Mouse (Mus musculus): ENCODE data around the gene Galns.

Gene Galns

DNA sequence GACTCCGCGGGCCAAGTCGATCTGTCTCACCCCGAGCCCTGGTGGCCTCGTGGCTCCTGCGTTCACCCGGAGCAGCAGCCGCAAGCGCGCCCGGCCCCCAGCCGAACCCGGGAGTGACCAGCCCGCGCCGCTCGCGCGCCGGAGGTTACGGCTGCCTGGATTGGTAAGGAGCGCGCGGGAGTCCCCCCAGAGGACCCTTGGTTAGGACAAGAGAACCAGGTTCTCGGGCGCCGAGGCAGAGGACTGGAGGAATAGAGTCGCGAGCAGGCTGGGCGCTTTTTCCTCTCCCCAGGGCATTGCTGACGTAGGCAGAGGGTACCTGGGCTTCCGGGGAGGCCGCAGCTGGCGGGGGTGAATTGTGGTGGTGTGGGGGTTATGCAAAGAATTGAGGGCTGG lies 43.2 kb downstream of the Galns start:
- DNase-seq (ENCODE audit: low spot score), result no peak

- DNase-seq (ENCODE audit: low spot score), result peak; percentile 98
Observed at GRCm38 (mm10) chr8:122567361-122568108, 43.7 kb downstream of the Galns start, which contains the start of gene Cdt1. Gene Cdt1, plus strand, starts transcription at chr8:122568015.

- peak; percentile 79 for DNase-seq (ENCODE audit: low spot score)
Observed at GRCm38 (mm10) chr8:122566766-122567165, 44.5 kb downstream of the Galns start.

DNA sequence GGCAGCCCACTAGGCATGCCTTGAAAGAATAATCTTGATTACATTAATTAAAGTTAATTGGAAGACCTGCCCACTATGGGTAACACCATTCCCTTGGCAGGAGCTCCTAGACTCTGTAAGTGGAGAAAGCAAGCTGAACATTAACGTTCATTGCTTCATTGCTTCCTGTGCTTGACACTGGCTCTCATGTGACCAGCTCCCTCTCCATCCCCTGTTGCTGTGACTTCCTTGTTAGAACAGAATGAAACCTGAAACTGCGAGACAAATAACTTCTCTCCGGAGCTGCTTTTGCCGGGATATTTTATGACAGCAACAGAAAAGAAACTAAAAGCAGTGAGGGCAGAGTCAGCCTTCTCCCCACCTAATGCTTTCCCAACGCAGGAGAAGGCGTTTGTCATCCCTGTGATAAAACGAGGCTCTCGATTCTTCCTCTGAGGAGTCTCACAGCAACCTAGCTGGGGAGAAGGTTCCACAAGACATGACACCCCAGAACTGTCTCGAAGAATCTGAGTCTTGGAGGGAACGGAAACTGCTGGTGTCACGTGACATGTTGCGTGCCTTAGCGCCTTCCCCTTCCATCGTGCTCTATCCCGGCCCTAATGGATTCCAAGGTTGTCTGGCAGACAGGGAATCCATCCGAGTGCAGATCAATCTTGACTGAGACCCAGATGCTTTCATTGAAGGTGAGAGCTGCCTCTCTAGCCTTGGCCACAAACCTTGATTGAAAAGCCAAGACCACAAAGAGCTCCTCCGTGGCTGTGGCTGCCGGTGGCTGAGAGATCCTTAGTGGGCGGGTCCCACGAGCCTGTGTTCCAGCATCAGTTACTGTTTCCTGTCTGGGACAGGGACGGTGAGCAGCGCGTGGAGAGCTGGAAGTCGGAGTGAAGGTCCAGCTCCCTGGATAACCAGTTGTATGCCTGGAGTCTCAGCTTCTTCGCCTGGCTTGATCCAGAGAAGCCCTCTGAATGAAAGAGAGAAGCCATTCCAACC lies 46.6 kb downstream of the Galns start:
- no peak for DNase-seq (ENCODE audit: low spot score)

- DNase-seq (ENCODE audit: low spot score), result no peak
Observed at GRCm38 (mm10) chr8:122561199-122561598, 50.1 kb downstream of the Galns start.

GRCm38 (mm10) chr8:122558671-122559349 lies 52.5 kb downstream of the Galns start:
- no peak for DNase-seq (ENCODE audit: low spot score)

DNA sequence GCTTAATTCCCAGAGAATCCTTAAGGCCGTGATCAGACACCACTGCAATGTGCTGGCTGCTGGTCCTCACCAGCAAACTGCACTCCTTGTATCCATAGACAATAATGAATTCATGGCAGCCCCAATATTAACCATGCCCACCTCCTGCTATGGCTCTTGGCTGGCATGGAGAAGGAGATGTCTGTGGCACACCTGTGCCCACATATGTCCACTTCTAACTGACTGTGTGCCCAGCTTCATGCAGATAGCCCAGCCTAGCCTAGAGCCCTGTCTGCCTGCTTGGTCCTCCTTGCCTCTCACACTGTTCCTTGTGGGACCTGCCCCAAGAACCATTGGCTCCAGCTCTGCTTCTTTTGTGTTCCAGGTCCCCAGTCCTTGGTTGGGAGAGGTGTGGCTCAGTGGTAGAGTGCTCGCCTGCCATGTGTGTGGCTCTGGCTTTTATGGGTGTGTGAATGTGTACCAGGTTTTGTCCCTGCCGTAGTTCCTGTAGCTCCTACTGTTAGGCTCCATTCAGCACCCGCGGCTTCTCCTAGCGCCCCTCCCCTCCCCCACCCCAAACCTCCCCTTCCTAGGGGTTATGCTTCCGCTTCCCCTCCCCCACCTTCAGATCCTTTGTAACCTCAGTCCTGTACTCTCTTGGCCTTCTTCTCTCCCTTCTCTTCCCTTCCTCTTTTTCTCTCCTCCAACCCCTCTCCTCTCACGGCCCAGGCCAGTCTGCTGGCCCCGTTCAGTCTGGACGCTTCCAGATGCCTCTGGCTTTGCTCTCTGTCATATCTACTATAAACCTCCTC lies 53.8 kb downstream of the Galns start:
- no peak for DNase-seq (ENCODE audit: low spot score)

DNA sequence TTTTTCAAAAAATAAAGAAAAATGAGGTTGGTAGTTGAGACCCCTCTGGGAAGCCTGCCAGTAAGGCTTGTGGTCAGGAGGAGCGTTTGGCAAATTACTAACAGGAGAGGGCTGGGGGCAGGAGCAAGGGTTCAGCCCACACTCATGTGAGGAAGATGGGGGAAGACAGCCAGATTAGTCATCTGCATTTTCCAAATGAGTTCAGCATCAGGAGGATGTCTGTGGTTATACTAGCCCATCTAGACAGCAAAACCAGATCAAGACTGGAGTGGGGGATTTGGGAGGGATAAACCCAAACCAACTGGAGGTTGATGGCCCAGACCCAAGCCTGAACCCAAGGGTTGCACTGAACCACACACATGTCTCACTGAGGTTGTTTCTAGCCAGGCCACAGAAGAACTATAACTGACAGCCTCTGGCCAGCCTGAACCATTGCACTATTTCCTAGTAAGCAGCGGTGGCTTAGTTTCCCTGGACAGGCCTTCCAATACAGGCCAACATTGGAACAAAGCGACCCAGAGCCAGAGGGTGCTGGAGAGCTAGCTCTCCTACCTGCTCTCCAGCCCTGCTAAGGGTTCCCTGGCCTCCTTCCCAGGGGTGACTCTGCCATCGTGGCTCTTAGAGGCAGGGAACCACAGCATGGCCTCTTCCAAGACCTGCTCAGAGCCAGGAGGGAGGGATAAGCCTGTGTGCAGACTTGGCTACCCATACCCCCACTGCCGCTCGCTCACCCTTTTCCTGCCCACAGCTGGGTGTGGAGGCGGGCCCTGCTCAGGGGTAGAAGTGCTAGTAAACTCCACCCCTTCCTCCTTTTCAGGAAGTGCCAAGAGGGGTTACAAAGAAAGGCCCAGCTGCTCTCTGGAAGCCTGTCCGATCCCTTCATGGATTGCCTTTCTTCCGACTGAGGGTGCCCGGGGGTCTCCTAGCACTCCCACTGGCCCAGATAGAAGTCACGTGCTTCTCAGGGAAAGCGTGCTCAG lies 54.9 kb downstream of the Galns start:
- DNase-seq (ENCODE audit: low spot score), result no peak

- no peak for DNase-seq (ENCODE audit: low spot score)
Observed at GRCm38 (mm10) chr8:122554786-122555185, 56.5 kb downstream of the Galns start.

DNA sequence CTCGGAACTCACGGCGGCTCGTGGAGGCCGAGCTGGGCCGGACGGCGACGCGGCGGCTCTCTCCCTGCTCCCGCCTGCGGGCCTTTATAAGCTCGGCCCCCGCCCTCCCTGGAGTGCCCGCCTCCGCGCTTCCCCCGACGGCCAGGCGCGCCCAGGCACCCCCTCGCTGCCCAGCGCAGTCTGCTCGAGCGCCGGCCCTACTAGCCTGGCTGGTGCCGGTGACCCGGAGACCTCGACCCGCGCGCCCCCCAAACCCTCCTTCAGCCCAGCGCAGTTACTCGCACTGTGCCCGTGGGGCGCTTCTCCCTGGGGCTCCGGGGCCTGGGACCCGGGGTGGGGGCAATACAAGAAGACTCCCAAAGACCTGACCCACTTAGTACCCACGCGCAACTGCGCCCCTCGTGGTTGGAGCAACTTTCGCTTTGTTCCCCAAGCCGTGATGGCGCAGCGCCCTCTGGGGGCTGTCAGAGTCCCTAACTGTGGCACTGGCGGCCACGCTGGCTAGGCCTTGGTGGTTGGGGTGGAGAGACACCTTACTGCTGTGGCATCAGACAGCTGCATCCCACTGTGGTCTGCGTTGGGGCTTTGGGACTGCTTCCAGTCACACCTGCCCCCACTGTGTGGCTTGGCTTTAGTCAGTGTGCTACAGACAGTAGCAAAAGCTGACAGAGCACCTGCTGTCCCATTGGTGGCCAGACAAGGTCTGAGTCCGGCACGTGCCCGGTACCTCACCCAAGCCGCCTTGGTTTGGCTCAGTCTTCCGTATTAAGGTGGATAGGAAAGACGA lies 59.8 kb downstream of the Galns start, which contains the start of gene Piezo1:
TSS of gene Piezo1 (minus strand) at position 65 of the 787 bp plus-strand sequence.
- DNase-seq (ENCODE audit: low spot score), result peak; percentile 93

GRCm38 (mm10) chr8:122550995-122551264 lies 60.3 kb downstream of the Galns start:
- no peak for DNase-seq (ENCODE audit: low spot score)

DNA sequence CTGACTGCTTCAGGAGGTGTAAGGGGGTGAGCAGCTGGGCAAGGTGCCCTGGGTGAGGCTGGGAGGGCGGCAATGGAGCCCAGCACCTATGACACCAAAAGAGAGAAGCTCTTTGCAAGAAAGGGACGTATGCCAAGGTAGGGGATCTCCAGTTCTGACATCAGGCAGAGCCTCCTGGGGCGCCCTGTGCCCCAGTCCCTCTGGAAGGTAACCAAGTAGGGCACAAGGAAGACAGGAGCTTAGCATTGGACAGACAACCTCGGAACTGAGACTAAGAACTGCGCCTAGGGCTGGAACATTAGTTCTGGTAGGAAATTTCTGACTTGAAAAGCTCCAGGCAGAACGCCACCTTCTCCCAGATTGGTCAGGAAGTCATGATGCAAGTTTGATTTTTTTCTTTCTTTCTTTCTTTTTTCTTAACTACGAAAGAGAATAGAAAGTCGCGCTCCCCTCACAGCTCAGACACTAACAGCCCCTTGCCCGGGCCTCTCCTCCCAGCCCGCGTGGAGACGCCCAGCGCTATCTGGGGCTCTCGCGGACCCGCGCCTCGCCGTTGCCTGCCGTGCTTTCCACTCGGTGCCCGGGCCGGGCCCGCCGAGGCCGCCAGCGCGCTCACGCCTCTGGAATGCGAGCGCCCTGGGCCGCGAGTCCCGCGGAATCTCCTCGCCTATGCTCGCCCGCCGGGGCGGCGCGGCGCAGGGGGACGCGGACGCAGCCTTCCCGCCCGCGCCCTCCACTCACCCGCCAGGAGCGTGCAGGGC lies 60.8 kb downstream of the Galns start:
- peak; percentile 65 for DNase-seq (ENCODE audit: low spot score)

- DNase-seq (ENCODE audit: low spot score), result no peak
Observed at GRCm38 (mm10) chr8:122548891-122549439, 62.3 kb downstream of the Galns start.

- no peak for DNase-seq (ENCODE audit: low spot score)
Observed at GRCm38 (mm10) chr8:122548331-122548730, 62.9 kb downstream of the Galns start.

- no peak for DNase-seq (ENCODE audit: low spot score)
Observed at GRCm38 (mm10) chr8:122547815-122548214, 63.4 kb downstream of the Galns start.

- no peak for DNase-seq (ENCODE audit: low spot score)
Observed at GRCm38 (mm10) chr8:122546811-122547453, 64.3 kb downstream of the Galns start.

DNA sequence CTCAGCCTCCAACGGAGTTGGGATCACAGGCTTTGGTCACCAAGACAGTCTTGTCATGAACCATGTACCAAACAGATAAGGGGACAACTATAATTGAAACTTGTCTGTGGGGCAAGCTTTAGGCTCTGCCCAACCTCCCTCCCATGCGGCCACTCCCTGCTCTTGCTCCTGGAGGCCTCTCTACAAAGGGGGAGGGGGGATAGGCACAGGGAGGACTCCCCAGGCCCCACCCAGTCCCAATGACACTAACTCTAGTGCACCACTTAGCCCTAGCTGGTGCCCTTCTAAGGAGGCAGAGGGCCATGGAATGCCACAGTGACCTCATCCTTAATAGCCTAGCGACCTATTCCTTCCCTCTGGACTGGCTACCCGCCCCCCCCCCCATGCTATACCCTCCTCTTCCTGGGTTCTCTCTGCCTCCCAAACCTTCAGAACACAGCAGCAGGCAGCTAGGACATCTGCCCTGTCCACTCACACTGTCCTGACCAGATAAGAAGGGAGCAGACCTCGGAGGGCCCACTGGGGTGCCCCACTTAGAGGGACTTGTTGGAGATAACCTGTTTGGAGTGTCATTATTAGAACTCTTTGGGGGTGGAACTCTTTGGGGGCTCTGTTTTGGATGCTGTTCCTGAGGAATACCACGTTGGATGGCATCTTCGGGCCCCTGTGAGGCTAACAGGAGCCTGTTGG lies 65.1 kb downstream of the Galns start:
- no peak for DNase-seq (ENCODE audit: low spot score)
